Mouse (Mus musculus) adrenal gland, postnatal 25 days (tissue): Measurements from ENCODE around the gene Mark3. TPM values are rescaled to one million over a fixed set of nuclear protein-coding genes. Genes with fewer than 3 reads are reported as not detected.

Experiments
- DNase-seq: peaks from one replicate; pipeline ENCODE4 v3.0.0; 2021; ENCODE audit warnings: mixed read lengths
- total RNA-seq: library from RNA; stranded (reverse); gene quantifications from 2 replicates; pipeline ENCODE4 v1.2.3, GENCODE M21; 2021

The Mark3 gene
- total RNA-seq, 1 experiment from 2014 or later = 109 TPM

- no peak for DNase-seq
Observed at GRCm38 (mm10) chr12:111675797-111676580, 101.7 kb downstream of the Mark3 start.

GRCm38 (mm10) chr12:111677421-111677820 lies 103.1 kb downstream of the Mark3 start:
- DNase-seq = no peak

DNA sequence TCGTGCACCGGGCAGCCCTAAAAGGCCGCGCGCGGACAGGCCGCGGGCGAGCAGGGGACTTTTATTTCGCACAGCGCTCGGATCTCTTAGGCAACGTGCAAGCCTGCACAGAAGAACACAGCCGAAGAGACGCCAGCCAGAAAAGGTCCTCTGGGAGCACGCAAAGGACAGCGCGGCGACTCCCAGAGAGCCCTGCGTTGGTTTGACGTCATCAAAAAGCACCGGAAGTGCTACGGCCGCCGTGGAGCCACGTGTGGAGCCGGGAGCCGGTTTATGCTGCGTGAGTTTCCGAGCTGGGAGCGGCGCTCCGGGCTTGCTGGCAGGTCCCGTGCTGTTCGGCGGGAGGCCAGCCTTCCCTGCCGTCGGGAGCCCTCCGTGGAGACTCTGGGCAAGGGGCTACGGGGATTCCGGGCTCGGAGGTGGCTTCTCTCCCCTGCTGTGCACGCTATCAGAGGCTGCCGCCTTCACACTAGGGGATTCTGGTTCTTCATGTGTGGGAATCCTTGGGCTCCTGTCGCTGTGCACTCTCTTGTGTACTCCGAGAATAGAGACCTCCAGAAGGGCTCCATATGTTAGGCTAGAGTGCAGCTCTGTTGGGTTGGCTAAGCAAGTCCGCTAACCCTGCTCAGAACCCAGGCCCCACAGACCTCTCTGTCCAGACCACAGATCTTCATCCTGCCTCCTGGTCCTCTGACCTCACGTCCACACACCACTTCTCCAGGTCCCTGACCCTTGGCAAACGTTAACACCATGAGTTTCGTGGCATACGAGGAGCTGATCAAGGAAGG lies 103.8 kb downstream of the Mark3 start, which contains the start of gene Trmt61a:
Gene Trmt61a, plus strand, starts transcription at position 224 of the 788 bp plus-strand sequence.
- DNase-seq = peak; percentile 86

DNA sequence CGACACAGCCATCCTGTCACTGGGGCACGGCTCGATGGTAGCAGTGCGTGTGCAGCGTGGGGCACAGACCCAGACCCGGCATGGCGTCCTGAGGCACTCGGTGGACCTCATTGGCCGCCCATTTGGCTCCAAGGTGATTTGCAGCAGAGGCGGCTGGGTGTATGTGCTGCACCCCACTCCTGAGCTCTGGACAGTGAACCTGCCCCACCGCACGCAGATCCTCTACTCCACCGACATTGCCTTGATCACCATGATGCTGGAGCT lies 104.3 kb downstream of the Mark3 start:
- no peak for DNase-seq

DNA sequence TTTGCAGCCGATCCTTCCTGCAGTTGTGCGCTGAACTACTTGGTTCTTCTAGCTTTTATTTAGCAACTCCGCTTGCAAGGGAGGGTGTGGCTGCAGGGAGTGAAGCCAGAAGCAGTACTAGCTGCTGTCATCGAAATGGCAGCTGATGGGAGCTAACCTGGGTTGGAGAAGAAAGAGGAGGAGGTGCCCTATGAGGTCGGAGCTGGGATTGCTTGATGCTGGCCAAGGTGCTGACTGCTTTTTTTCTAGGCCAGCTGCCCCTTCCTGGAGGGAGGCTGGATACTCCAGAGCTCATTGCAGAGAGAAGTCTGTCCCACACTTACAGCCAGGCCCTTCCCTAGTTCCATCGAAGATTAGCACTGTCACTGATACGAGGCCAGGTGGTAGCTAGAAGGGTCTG lies 104.7 kb downstream of the Mark3 start:
- no peak for DNase-seq

DNA sequence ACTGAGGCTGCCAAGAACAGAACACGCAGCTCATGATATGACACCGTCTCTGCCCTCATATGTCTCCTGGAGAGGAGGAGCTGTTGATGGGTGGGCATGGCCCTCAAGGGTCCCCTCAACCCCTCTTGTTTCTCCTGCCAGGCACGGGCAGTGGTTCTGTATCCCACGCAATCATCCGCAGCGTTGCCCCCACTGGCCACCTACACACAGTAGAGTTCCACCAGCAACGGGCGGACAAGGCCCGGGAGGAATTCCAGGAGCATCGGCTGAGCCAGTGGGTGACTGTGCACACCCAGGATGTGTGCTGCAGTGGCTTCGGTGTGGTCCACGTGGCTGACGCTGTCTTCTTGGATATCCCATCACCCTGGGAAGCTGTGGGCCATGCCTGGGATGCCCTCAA lies 106.3 kb downstream of the Mark3 start:
- DNase-seq = no peak

GRCm38 (mm10) chr12:111681305-111681704 lies 107.0 kb downstream of the Mark3 start:
- no peak for DNase-seq

DNA sequence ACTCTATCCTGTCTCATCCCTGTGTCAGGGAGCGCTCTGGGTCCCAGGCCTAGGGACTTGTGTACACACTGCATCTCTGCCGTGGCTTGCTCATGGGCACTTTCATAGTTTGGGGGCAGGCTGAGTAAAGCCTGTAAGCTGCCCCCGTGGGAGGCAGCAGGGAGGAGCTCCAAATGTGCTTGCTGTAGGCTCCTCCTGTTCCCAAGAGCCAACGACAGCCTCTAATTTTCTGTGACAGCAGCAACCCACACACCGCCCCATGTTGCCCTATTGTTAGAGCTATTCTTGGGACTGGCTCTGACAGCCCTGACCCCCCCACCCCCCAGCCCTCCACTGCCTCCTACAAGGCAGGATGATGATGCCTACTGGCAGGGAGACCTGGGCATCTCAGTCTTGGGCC lies 107.7 kb downstream of the Mark3 start:
- no peak for DNase-seq

GRCm38 (mm10) chr12:111682806-111683205 lies 108.5 kb downstream of the Mark3 start:
- DNase-seq = no peak

- DNase-seq = no peak
Observed at GRCm38 (mm10) chr12:111686390-111686789, 112.1 kb downstream of the Mark3 start.

DNA sequence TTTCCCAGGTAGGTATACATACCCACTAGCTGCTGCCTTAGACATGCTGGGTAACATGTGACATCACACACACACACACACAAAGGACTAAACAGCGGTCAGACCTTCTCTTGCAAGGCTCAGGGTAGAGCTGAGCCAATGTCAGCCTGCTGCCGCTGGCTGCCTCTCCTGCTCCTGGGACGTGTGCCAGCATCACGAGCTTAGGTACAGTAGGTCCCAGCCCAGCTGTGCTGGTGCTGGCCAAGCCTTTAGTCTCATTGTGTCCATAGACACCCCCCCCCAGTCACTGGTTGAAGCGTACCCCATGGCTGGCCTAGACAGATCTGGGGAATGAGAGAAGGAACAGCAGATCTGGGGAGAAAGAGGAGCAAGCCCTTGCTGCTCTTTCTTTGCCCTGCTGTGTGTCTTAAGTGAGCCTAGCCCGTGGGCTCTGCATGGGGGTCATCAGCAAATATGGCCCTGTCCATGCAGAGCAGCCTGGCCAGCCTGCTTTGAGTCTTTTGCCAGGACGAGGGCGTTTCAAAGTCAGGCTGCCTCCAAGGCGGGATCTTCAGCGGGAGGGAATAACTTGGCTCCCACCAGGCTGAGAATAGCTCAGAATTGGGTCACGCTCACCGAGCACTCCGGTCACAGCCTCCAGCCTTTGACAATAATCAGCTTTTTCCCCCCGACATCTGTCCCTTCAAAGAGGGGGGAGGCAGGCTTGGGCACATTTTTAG lies 113.2 kb downstream of the Mark3 start:
- DNase-seq = peak; percentile 82

GRCm38 (mm10) chr12:111688069-111688428 lies 113.7 kb downstream of the Mark3 start:
- DNase-seq = no peak

- DNase-seq = no peak
Observed at GRCm38 (mm10) chr12:111689426-111689825, 115.1 kb downstream of the Mark3 start.

- no peak for DNase-seq
Observed at GRCm38 (mm10) chr12:111691346-111691872, 117.1 kb downstream of the Mark3 start.

DNA sequence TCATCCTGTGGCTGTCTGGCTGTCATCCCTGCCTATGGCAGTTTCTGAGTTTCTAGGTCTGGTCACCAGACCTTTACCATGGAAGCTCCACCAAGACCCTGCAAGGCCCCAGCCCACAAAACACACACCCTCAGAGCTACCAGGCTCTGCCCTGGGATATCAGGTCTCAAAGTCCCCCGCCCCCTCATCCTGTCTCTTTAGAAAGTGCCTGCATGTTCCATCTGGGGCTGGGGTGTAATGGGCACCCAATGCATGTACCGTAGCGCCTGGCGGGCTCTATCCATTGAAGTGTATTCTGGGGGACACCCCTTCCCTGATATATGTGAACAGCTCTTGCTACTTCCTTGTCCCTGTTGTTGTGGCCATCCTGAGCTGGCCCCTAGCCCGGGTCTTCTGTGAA lies 118.6 kb downstream of the Mark3 start:
- no peak for DNase-seq

DNA sequence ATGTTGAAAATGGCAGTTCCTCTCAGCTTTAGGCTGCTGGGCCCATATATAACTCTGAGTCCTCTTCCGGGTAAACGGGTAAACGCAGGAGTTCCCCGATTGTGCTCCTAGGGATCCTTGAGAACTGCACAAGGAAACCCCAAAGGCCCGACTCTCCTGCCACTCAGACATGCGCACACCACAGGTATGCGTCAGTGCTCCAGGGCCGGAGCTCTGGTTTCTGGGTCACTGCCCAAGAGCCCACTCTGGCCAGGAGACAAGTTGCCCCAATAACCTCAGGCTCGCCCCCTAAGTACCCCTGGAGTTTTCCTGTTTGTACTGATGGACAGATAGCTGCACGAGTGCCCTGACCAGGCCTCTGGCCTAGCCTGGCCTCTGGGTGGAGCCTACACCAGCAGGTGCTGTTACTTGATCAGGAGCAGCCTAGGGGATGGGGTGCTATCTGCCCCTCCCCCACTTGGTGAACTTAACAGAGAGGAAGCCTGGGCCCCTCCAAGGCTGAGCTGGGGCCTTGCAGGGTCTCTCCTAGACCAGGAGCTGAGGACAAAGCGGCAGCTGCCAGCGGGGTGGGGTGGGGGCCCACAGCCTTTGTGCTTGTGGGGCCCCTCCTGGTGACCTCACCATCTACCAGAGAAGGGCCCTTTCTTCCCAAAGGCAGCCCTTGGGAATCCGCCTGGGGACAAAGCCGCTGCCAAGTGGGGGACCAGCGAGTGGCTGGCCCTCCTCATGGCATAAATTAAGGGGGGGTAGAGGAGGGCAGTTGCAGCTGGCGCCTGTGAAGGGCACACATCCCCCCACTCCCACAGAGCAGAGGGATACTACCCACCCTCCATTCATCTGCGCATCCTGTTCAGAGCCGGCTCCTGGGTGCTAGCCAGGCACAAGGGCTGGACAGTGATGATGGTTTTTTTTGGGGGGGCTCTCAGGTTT lies 119.3 kb downstream of the Mark3 start:
- no peak for DNase-seq

GRCm38 (mm10) chr12:111694271-111694781 lies 120.0 kb downstream of the Mark3 start:
- no peak for DNase-seq

DNA sequence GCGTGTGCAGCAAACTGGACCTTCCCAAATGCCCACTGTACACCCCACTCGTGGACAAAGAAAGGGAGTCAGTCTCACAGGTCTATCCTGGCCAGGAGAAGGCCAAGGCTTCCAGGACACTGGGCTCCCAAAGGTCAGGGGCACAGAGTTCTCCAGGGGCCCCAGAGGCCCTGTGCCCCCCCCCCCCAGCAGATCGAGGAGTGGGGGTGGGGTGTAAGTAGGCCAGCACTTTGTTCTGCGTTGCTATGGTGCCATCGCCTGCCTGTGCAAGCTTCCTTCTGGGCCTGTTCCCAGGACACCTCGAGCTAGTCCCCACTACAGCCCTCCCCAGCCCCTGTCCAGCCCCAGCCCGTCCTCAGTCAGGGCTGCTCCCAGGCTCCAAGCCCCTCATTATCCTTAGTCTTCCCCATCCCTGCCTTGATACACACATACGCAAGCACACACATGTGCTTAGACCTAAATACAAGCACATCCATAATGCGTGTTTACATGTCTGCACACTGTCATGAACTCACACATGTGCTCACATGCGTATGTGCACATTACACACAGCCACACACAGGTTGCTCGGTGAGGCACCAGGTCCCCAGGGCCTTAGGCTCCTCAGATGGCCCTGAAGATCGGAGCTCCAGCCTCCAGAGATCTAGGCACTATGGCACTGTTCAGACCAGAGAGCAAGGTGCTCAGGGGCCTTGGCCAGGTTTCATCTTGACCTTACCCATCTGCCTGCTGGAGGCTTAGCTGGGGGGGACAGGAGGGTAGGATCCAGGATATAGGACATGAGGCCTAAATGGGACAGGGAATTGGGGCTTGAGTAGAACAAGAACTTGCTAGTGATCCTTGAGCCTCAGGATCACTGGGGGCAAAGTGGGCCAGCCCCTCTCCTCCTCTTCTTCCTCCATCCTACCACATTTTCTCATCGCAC lies 120.8 kb downstream of the Mark3 start:
- no peak for DNase-seq

DNA sequence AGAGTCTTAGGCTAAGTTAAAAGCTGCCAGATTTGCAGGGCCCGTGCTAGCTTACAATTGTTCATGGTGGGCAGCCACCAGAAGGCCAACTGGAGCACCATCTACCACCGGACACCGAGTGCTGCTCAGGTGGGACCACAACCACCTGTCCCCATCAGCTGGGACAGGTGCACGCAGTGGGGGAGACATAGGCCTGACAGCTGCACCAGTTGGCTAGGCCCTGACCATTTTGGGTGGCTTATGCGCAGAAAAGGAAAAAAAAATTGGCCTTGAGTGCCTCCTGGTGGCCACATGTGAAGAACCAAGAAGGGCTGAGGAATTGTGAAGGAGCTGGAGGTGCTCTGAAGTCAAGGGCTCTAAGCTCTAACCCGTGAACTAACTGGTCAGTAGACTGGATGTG lies 121.9 kb downstream of the Mark3 start:
- peak; percentile 60 for DNase-seq

GRCm38 (mm10) chr12:111697708-111698107 lies 123.4 kb downstream of the Mark3 start:
- DNase-seq = no peak
